Mouse (Mus musculus) gastrocnemius, adult 2 months (tissue): ENCODE measurements at regions not wholly inside any gene's neighbourhood (a gene's known extent, or its start where the extent isn't known, plus 50 kb on each side); places are given as distances from the start of the nearest gene placed in this dataset.

ENCODE experiments used
- DNase-seq: peaks from one replicate; pipeline ENCODE4 v3.0.0; 2022
- H3K27ac ChIP-seq: fragments of 200-600 bp; 2 replicates; pipeline ENCODE4 v1.8.1; 2022; ENCODE audit warnings: mild to moderate bottlenecking
- H3K4me3 ChIP-seq: fragments of 200-600 bp; 2 replicates; pipeline ENCODE4 v1.8.1; 2022; ENCODE audit warnings: mild to moderate bottlenecking, moderate library complexity
- CTCF ChIP-seq: fragments of 200-600 bp; IDR thresholded peaks from 2 replicates; pipeline ENCODE4 v1.8.1; 2022; ENCODE audit warnings: antibody characterized with exemption, mild to moderate bottlenecking, moderate library complexity
- intact Hi-C: fragments of 180-260 bp; cut with DNase I; formaldehyde crosslinking; loops from one replicate; pipeline ENCODE4 v1.15.1; 2025

- TF ChIP-seq CTCF: no peak
Observed at GRCm38 (mm10) chr4:97028938-97029337, 154.0 kb downstream of the Gm10192 start.

GRCm38 (mm10) chr4:97025446-97026040 is 157.4 kb downstream of the Gm10192 start:
- DNase-seq: peak; percentile 14
- intact Hi-C loops: no loop called here
- H3K4me3 ChIP-seq: no peak overlapping the region
- no peak for TF ChIP-seq CTCF
- no peak overlapping the region for H3K27ac ChIP-seq

More at GRCm38 (mm10) chr4:97028938-97029337, 154.0 kb downstream of the Gm10192 start:
- no peak overlapping the region for H3K4me3 ChIP-seq
- no peak for DNase-seq
- no peak overlapping the region for H3K27ac ChIP-seq
- intact Hi-C loops: no loop called here

- intact Hi-C loops: no loop called here
- H3K4me3 ChIP-seq: no peak overlapping the region
- no peak for DNase-seq
- H3K27ac ChIP-seq: no peak overlapping the region
- no peak for TF ChIP-seq CTCF
Observed at GRCm38 (mm10) chr4:97001321-97001720, 181.6 kb downstream of the Gm10192 start.

GRCm38 (mm10) chr4:96980311-96980710 is 195.3 kb upstream of the Gm12695 start:
- intact Hi-C loops: no loop called here
- Histone ChIP-seq H3K27ac (no peak overlapping the region), H3K4me3 (no peak overlapping the region)
- no peak for TF ChIP-seq CTCF
- DNase-seq: no peak

- DNase-seq: no peak
- TF ChIP-seq CTCF: no peak
- no peak overlapping the region for H3K27ac ChIP-seq
- intact Hi-C loops: no loop called here
- no peak overlapping the region for H3K4me3 ChIP-seq
Observed at GRCm38 (mm10) chr4:96979876-96980275, 194.9 kb upstream of the Gm12695 start.

- H3K27ac ChIP-seq: no peak overlapping the region
- intact Hi-C loops: no loop called here
- H3K4me3 ChIP-seq: no peak overlapping the region
- TF ChIP-seq CTCF: no peak
- DNase-seq: no peak
Observed at GRCm38 (mm10) chr4:96974935-96975334, 189.9 kb upstream of the Gm12695 start.

- TF ChIP-seq CTCF: no peak
- intact Hi-C loops: no loop called here
- no peak for DNase-seq
- Histone ChIP-seq H3K4me3 (no peak overlapping the region), H3K27ac (no peak overlapping the region)
Observed at GRCm38 (mm10) chr4:96973804-96974203, 188.8 kb upstream of the Gm12695 start.

GRCm38 (mm10) chr4:96969199-96969598 is 184.2 kb upstream of the Gm12695 start:
- intact Hi-C loops: no loop called here
- Histone ChIP-seq H3K27ac (no peak overlapping the region), H3K4me3 (no peak overlapping the region)
- no peak for TF ChIP-seq CTCF
- no peak for DNase-seq

- H3K4me3 ChIP-seq: no peak overlapping the region
- intact Hi-C loops: no loop called here
- TF ChIP-seq CTCF: no peak
- no peak for DNase-seq
- H3K27ac ChIP-seq: no peak overlapping the region
Observed at GRCm38 (mm10) chr4:96968545-96969164, 183.7 kb upstream of the Gm12695 start.
